Mouse (Mus musculus) retina, adult 2 months (tissue): ENCODE results near the gene Gorasp1.

Source experiments
- DNase-seq: peaks from one replicate; pipeline ENCODE4 v3.0.0-alpha.2; 2012; ENCODE audit warnings: low read depth, low spot score

Gene Gorasp1

GRCm38 (mm10) chr9:119937005-119937773 lies at the start of gene Gorasp1, which contains the start of gene Ttc21a:
Gorasp1 (minus strand) TSS chr9:119937565.
Ttc21a (plus strand) TSS chr9:119937606.
- peak; percentile 79 for DNase-seq

- DNase-seq, result no peak
These were observed 48.7 kb upstream of the Gorasp1 start for GRCm38 (mm10) chr9:119985881-119986574.

- DNase-seq, result no peak
These were observed 47.2 kb upstream of the Gorasp1 start, which contains the start of gene Csrnp1 for GRCm38 (mm10) chr9:119984536-119985011. Csrnp1 (minus strand) TSS chr9:119984658.

GRCm38 (mm10) chr9:119983585-119984535 lies 46.5 kb upstream of the Gorasp1 start:
- peak; percentile 37 for DNase-seq

GRCm38 (mm10) chr9:119982956-119983551 lies 45.7 kb upstream of the Gorasp1 start:
- DNase-seq, result no peak

GRCm38 (mm10) chr9:119982241-119982811 lies 45.0 kb upstream of the Gorasp1 start:
- DNase-seq, result no peak

- no peak for DNase-seq
These were observed 44.1 kb upstream of the Gorasp1 start for GRCm38 (mm10) chr9:119981183-119982179.

GRCm38 (mm10) chr9:119980770-119981182 lies 43.4 kb upstream of the Gorasp1 start:
- DNase-seq, result no peak

- DNase-seq, result no peak
These were observed 42.4 kb upstream of the Gorasp1 start for GRCm38 (mm10) chr9:119979749-119980148.

- no peak for DNase-seq
These were observed 41.6 kb upstream of the Gorasp1 start for GRCm38 (mm10) chr9:119978811-119979441.

- no peak for DNase-seq
These were observed 40.9 kb upstream of the Gorasp1 start for GRCm38 (mm10) chr9:119978151-119978810.

- no peak for DNase-seq
These were observed 40.2 kb upstream of the Gorasp1 start for GRCm38 (mm10) chr9:119977557-119978060.

GRCm38 (mm10) chr9:119976704-119977556 lies 39.6 kb upstream of the Gorasp1 start:
- DNase-seq, result no peak

GRCm38 (mm10) chr9:119975286-119975685 lies 37.9 kb upstream of the Gorasp1 start:
- DNase-seq, result no peak

- no peak for DNase-seq
These were observed 37.2 kb upstream of the Gorasp1 start for GRCm38 (mm10) chr9:119974609-119975008.

- DNase-seq, result no peak
These were observed 36.6 kb upstream of the Gorasp1 start for GRCm38 (mm10) chr9:119973869-119974520.

- DNase-seq, result no peak
These were observed 35.9 kb upstream of the Gorasp1 start for GRCm38 (mm10) chr9:119973281-119973680.
